Mouse (Mus musculus) midbrain, embryonic 16.5 days (tissue): ENCODE results near the gene Pde4d. TPM values are rescaled to one million over a fixed set of nuclear protein-coding genes. Genes with fewer than 3 reads are reported as not detected.

Experiments
- ATAC-seq: fragments of 200-750 bp; cut with Nextera tagmentation; 2 replicates; pipeline ENCODE4 v1.8.0; 2017; ENCODE audit warnings: moderate TSS enrichment
- H3K27ac ChIP-seq: fragments of 300-500 bp; sonication (generic); 2 replicates; pipeline ENCODE4 v1.5.1; 2014; ENCODE audit warnings: mild to moderate bottlenecking, low read length, mixed read lengths
- H3K27me3 ChIP-seq: fragments of 300-500 bp; sonication (generic); 2 replicates; pipeline ENCODE4 v1.6.1; 2014; ENCODE audit warnings: low read depth, low read length, mixed read lengths; ENCODE audit not compliant: control insufficient read depth, insufficient read depth
- H3K36me3 ChIP-seq: fragments of 300-500 bp; sonication (generic); 2 replicates; pipeline ENCODE4 v1.6.1; 2014; ENCODE audit warnings: mild to moderate bottlenecking, low read length, moderate library complexity, mixed read lengths; ENCODE audit not compliant: control insufficient read depth, insufficient read depth
- H3K4me1 ChIP-seq: fragments of 300-500 bp; sonication (generic); 2 replicates; pipeline ENCODE4 v1.6.1; 2014; ENCODE audit warnings: mild to moderate bottlenecking, low read length, mixed read lengths; ENCODE audit not compliant: control insufficient read depth, insufficient read depth
- H3K4me2 ChIP-seq: fragments of 300-500 bp; sonication (generic); 2 replicates; pipeline ENCODE4 v1.6.1; 2014; ENCODE audit warnings: mild to moderate bottlenecking, low read length, mixed read lengths
- H3K4me3 ChIP-seq: fragments of 300-500 bp; sonication (generic); 2 replicates; pipeline ENCODE4 v1.5.1; 2014; ENCODE audit warnings: low read depth, mild to moderate bottlenecking, low read length, moderate library complexity, mixed read lengths
- H3K9ac ChIP-seq: fragments of 300-500 bp; sonication (generic); 2 replicates; pipeline ENCODE4 v1.6.1; 2014; ENCODE audit warnings: low read depth, low read length, mixed read lengths
- H3K9me3 ChIP-seq: fragments of 300-500 bp; sonication (generic); replicated peaks from 2 replicates; pipeline ENCODE4 v1.6.1; 2014; ENCODE audit warnings: mild to moderate bottlenecking, low read length, mixed read lengths; ENCODE audit not compliant: control insufficient read depth, poor library complexity, severe bottlenecking
- WGBS: fragments of 180-500 bp; shearing (Covaris S2); extraction: QIAGEN DNeasy Blood & Tissue Kit; methylation state at CpG from one replicate; pipeline ENCODE4 v1.1.7; 2014; 5-methylcytosine and 5-hydroxymethylcytosine counted together
- polyA plus RNA-seq: library from polyadenylated mRNA; unstranded; fragments of >200 nt; fragmentation: Nextera tagmentation; extraction: Ambion mirVana; gene quantifications from 2 replicates; pipeline ENCODE4 v1.2.1, GENCODE M21; 2015

Gene Pde4d
- polyA plus RNA-seq, 1 experiment from 2014 or later: 22.6 TPM

GRCm38 (mm10) chr13:108677056-108677455, 227.3 kb downstream of the Pde4d start:
- Histone ChIP-seq H3K27me3 (no peaks in the 10 kb centered on the region), H3K9ac (no peak overlapping the region), H3K4me1 (no peaks in the 10 kb centered on the region), H3K36me3 (no peaks in the 10 kb centered on the region), H3K4me3 (no peak overlapping the region), H3K27ac (no peak overlapping the region), H3K9me3 (no peaks in the 10 kb centered on the region), H3K4me2 (no peak overlapping the region)
- ATAC-seq: no peak

GRCm38 (mm10) chr13:108683018-108683417, 233.3 kb downstream of the Pde4d start:
- Histone ChIP-seq H3K4me2 (no peak overlapping the region), H3K9me3 (no peaks in the 10 kb centered on the region), H3K4me3 (no peak overlapping the region), H3K4me1 (no peaks in the 10 kb centered on the region), H3K36me3 (no peaks in the 10 kb centered on the region), H3K27ac (no peak overlapping the region), H3K27me3 (no peaks in the 10 kb centered on the region), H3K9ac (no peak overlapping the region)
- ATAC-seq: no peak
- WGBS: 93% methylated on average over 4 of the region's 4 CpGs

DNA sequence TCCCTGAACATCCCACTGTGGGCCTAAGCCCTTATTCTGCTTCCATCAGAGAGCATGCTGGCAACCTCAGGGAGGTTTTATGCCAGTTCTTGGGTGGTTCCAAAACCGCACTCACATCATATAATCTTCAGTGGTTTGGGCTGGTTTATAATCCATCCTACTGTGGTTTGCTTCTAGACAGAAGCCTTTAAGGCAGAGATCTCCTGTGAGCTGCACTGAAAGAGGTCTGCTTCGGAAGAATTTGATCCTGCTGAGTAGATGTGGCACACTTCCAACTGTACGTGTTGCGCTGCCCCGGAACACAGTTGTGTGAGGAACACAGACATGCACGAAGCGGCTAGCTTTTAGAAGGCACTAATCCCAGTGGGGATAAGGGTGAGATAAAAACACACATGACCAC, 236.1 kb downstream of the Pde4d start:
- H3K4me2 ChIP-seq: no peak overlapping the region
- ATAC-seq: peak; percentile 36; the same call in 1 of the 2 replicates
- H3K36me3 ChIP-seq: no peaks in the 10 kb centered on the region
- 68% methylated on average over 7 of the region's 7 CpGs for WGBS
- H3K9ac ChIP-seq: no peak overlapping the region
- H3K27me3 ChIP-seq: no peaks in the 10 kb centered on the region
- H3K9me3 ChIP-seq: no peaks in the 10 kb centered on the region
- no peaks in the 10 kb centered on the region for H3K4me1 ChIP-seq
- no peak overlapping the region for H3K4me3 ChIP-seq
- no peak overlapping the region for H3K27ac ChIP-seq

- H3K27me3 ChIP-seq: no peaks in the 10 kb centered on the region
- H3K4me2 ChIP-seq: no peak overlapping the region
- no peak overlapping the region for H3K9ac ChIP-seq
- no peaks in the 10 kb centered on the region for H3K36me3 ChIP-seq
- 87% methylated on average over 2 of the region's 2 CpGs for WGBS
- H3K4me1 ChIP-seq: no peaks in the 10 kb centered on the region
- H3K27ac ChIP-seq: no peak overlapping the region
- H3K4me3 ChIP-seq: no peak overlapping the region
- ATAC-seq: no peak
- no peaks in the 10 kb centered on the region for H3K9me3 ChIP-seq
Measured at GRCm38 (mm10) chr13:108686262-108686661, 236.5 kb downstream of the Pde4d start.

GRCm38 (mm10) chr13:108686807-108687206, 237.1 kb downstream of the Pde4d start:
- Histone ChIP-seq H3K27ac (no peak overlapping the region), H3K4me2 (no peak overlapping the region), H3K9ac (no peak overlapping the region), H3K4me3 (no peak overlapping the region), H3K27me3 (no peaks in the 10 kb centered on the region), H3K36me3 (no peaks in the 10 kb centered on the region), H3K4me1 (no peaks in the 10 kb centered on the region), H3K9me3 (no peaks in the 10 kb centered on the region)
- no peak for ATAC-seq
- WGBS: 86% methylated on average over 4 of the region's 4 CpGs

GRCm38 (mm10) chr13:108692883-108693550, 243.3 kb downstream of the Pde4d start:
- WGBS: 85% methylated on average over 12 of the region's 12 CpGs
- ATAC-seq: no peak

GRCm38 (mm10) chr13:108705441-108705840, 255.7 kb downstream of the Pde4d start:
- 90% methylated on average over 4 of the region's 4 CpGs for WGBS
- ATAC-seq: no peak
- no peak overlapping the region for H3K4me2 ChIP-seq
- no peak overlapping the region for H3K27ac ChIP-seq
- no peaks in the 10 kb centered on the region for H3K36me3 ChIP-seq
- H3K4me3 ChIP-seq: no peak overlapping the region
- H3K9ac ChIP-seq: no peak overlapping the region
- no peaks in the 10 kb centered on the region for H3K9me3 ChIP-seq
- H3K4me1 ChIP-seq: no peaks in the 10 kb centered on the region
- H3K27me3 ChIP-seq: no peaks in the 10 kb centered on the region

More at GRCm38 (mm10) chr13:108692883-108693550, 243.3 kb downstream of the Pde4d start:
- H3K4me2 ChIP-seq: no peak overlapping the region
- no peaks in the 10 kb centered on the region for H3K9me3 ChIP-seq
- H3K9ac ChIP-seq: no peak overlapping the region
- H3K27me3 ChIP-seq: no peaks in the 10 kb centered on the region
- no peak overlapping the region for H3K27ac ChIP-seq
- H3K36me3 ChIP-seq: no peaks in the 10 kb centered on the region
- no peak overlapping the region for H3K4me3 ChIP-seq
- H3K4me1 ChIP-seq: no peaks in the 10 kb centered on the region

- no peaks in the 10 kb centered on the region for H3K4me1 ChIP-seq
- no peak for ATAC-seq
- WGBS: 91% methylated on average over 3 of the region's 3 CpGs
- no peak overlapping the region for H3K27ac ChIP-seq
- H3K9me3 ChIP-seq: no peaks in the 10 kb centered on the region
- no peak overlapping the region for H3K4me2 ChIP-seq
- no peak overlapping the region for H3K9ac ChIP-seq
- H3K4me3 ChIP-seq: no peak overlapping the region
- no peaks in the 10 kb centered on the region for H3K27me3 ChIP-seq
- H3K36me3 ChIP-seq: no peaks in the 10 kb centered on the region
Measured at GRCm38 (mm10) chr13:108714032-108714431, 264.3 kb downstream of the Pde4d start.

- no peaks in the 10 kb centered on the region for H3K4me1 ChIP-seq
- H3K9me3 ChIP-seq: no peaks in the 10 kb centered on the region
- no peak for ATAC-seq
- no peak overlapping the region for H3K27ac ChIP-seq
- H3K27me3 ChIP-seq: no peaks in the 10 kb centered on the region
- 86% methylated on average over 3 of the region's 3 CpGs for WGBS
- H3K4me3 ChIP-seq: no peak overlapping the region
- no peak overlapping the region for H3K9ac ChIP-seq
- no peaks in the 10 kb centered on the region for H3K36me3 ChIP-seq
- no peak overlapping the region for H3K4me2 ChIP-seq
Measured at GRCm38 (mm10) chr13:108715029-108715428, 265.3 kb downstream of the Pde4d start.
